Mouse (Mus musculus) thymus, adult 2 months (tissue): ENCODE data around the gene Akap7.

Experiments used
- CTCF ChIP-seq: fragments of 200-500 bp; IDR thresholded peaks from 2 replicates; pipeline ENCODE4 v1.5.1; 2012; ENCODE audit warnings: mild to moderate bottlenecking, control low read depth, low read length, moderate library complexity, borderline replicate concordance; ENCODE audit not compliant: control insufficient read depth, poor library complexity, insufficient read depth; ENCODE audit errors: extremely low read depth
- POLR2A ChIP-seq: fragments of 200-500 bp; IDR thresholded peaks from 2 replicates; pipeline ENCODE4 v1.6.1; 2012; ENCODE audit warnings: mild to moderate bottlenecking, low read length, control low read depth, moderate library complexity; ENCODE audit not compliant: control insufficient read depth, poor library complexity, insufficient read depth; ENCODE audit errors: extremely low read depth

DNA sequence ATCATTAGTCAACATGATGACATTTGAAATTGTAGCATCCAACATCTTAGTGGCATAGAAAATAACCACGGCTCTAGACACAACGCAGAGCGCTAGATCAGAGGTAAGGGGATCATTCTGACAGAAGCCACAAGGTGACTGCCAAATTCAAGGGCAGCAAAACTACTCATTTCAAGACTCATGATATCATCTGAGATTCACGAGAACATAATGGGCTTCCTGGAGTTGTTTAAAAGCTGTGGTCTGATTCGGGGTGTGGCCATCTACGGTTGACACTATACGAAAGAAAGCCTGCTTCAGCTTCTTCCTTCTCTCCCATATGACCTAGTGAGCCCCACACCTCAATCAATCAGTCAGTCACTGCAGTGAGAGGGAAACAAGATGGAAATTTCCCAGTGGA is 107.0 kb downstream of the Akap7 start:
- TF ChIP-seq POLR2A (no peak), CTCF (no peak)
